Mouse (Mus musculus): ENCODE results near the gene Thsd1. TPM values are rescaled to one million over a fixed set of nuclear protein-coding genes. Genes with fewer than 3 reads are reported as not detected.

The Thsd1 gene
- polyA plus RNA-seq, 1 experiment from 2014 or later, result 7.5 TPM

GRCm38 (mm10) chr8:22228621-22229020 is 1.5 kb downstream of the Thsd1 start:
- Histone ChIP-seq H3K4me1 (peaks cover 7% of the 10 kb centered on the region), H3K4me2 (replicated peaks) (no peak overlapping the region; the same call in 1 of the 2 replicates), H3K27me3 (peaks cover 13% of the 10 kb centered on the region; the same call in 1 of the 2 replicates), H3K27ac (replicated peaks) (no peak overlapping the region), H3K4me3 (0 out of 2 replicates have a peak overlapping the region, but pooled peaks have one; percentile 3), H3K9ac (replicated peaks) (no peak overlapping the region), H3K36me3 (no peaks in the 10 kb centered on the region; the same call in 1 of the 2 replicates), H3K9me3 (no peaks in the 10 kb centered on the region)
- no peak for ATAC-seq (replicated peaks)
- 34% methylated on average over 7 of the region's 7 CpGs for WGBS

- H3K9ac ChIP-seq (replicated peaks), result no peak overlapping the region
- H3K9me3 ChIP-seq, result no peaks in the 10 kb centered on the region
- no peaks in the 10 kb centered on the region for H3K4me1 ChIP-seq
- no peaks in the 10 kb centered on the region for H3K36me3 ChIP-seq
- WGBS, result 92% methylated on average over 9 of the region's 9 CpGs
- H3K27ac ChIP-seq (replicated peaks), result no peak overlapping the region
- no peak overlapping the region for H3K4me3 ChIP-seq
- no peak overlapping the region for H3K4me2 ChIP-seq (replicated peaks)
- H3K27me3 ChIP-seq, result no peaks in the 10 kb centered on the region
- no peak for ATAC-seq (replicated peaks)
Measured at GRCm38 (mm10) chr8:22242986-22243385, 15.9 kb downstream of the Thsd1 start.

GRCm38 (mm10) chr8:22245663-22246062 is 18.6 kb downstream of the Thsd1 start:
- Histone ChIP-seq H3K27ac (replicated peaks) (no peak overlapping the region), H3K9ac (replicated peaks) (no peak overlapping the region), H3K9me3 (no peaks in the 10 kb centered on the region), H3K4me1 (no peaks in the 10 kb centered on the region), H3K4me3 (no peak overlapping the region), H3K36me3 (no peaks in the 10 kb centered on the region), H3K4me2 (replicated peaks) (no peak overlapping the region), H3K27me3 (no peaks in the 10 kb centered on the region)
- 79% methylated on average over 1 of the region's 1 CpGs for WGBS
- ATAC-seq (replicated peaks), result no peak

GRCm38 (mm10) chr8:22247956-22248355 is 20.8 kb downstream of the Thsd1 start:
- no peak overlapping the region for H3K4me2 ChIP-seq (replicated peaks)

GRCm38 (mm10) chr8:22249080-22249479 is 22.0 kb downstream of the Thsd1 start:
- H3K27ac ChIP-seq (replicated peaks), result no peak overlapping the region
- H3K4me1 ChIP-seq, result no peaks in the 10 kb centered on the region
- H3K27me3 ChIP-seq, result no peaks in the 10 kb centered on the region
- ATAC-seq (replicated peaks), result no peak
- 78% methylated on average over 9 of the region's 9 CpGs for WGBS
- no peaks in the 10 kb centered on the region for H3K36me3 ChIP-seq
- no peak overlapping the region for H3K9ac ChIP-seq (replicated peaks)
- no peaks in the 10 kb centered on the region for H3K9me3 ChIP-seq
- no peak overlapping the region for H3K4me2 ChIP-seq (replicated peaks)
- H3K4me3 ChIP-seq, result no peak overlapping the region

More at GRCm38 (mm10) chr8:22247956-22248355, 20.8 kb downstream of the Thsd1 start:
- no peaks in the 10 kb centered on the region for H3K4me1 ChIP-seq
- H3K27me3 ChIP-seq, result no peaks in the 10 kb centered on the region
- WGBS, result 41% methylated on average over 12 of the region's 12 CpGs
- H3K9ac ChIP-seq (replicated peaks), result no peak overlapping the region
- no peaks in the 10 kb centered on the region for H3K36me3 ChIP-seq
- no peak overlapping the region for H3K4me3 ChIP-seq
- ATAC-seq (replicated peaks), result no peak
- H3K27ac ChIP-seq (replicated peaks), result no peak overlapping the region
- no peaks in the 10 kb centered on the region for H3K9me3 ChIP-seq

GRCm38 (mm10) chr8:22258946-22259450 is 31.9 kb downstream of the Thsd1 start:
- Histone ChIP-seq H3K4me2 (replicated peaks) (no peak overlapping the region), H3K4me1 (no peaks in the 10 kb centered on the region), H3K9ac (replicated peaks) (no peak overlapping the region), H3K4me3 (no peak overlapping the region), H3K27ac (replicated peaks) (no peak overlapping the region), H3K36me3 (no peaks in the 10 kb centered on the region), H3K9me3 (no peaks in the 10 kb centered on the region), H3K27me3 (no peaks in the 10 kb centered on the region)
- 86% methylated on average over 18 of the region's 18 CpGs for WGBS
- no peak for ATAC-seq (replicated peaks)

GRCm38 (mm10) chr8:22259531-22259930 is 32.4 kb downstream of the Thsd1 start:
- Histone ChIP-seq H3K4me1 (no peaks in the 10 kb centered on the region), H3K4me3 (no peak overlapping the region), H3K9me3 (no peaks in the 10 kb centered on the region), H3K9ac (replicated peaks) (no peak overlapping the region), H3K27me3 (no peaks in the 10 kb centered on the region), H3K36me3 (no peaks in the 10 kb centered on the region), H3K4me2 (replicated peaks) (no peak overlapping the region), H3K27ac (replicated peaks) (no peak overlapping the region)
- ATAC-seq (replicated peaks), result no peak
- 74% methylated on average over 12 of the region's 12 CpGs for WGBS

GRCm38 (mm10) chr8:22260091-22260722 is 33.1 kb downstream of the Thsd1 start:
- no peak overlapping the region for H3K27ac ChIP-seq (replicated peaks)
- no peak overlapping the region for H3K9ac ChIP-seq (replicated peaks)
- ATAC-seq (replicated peaks), result no peak
- H3K4me3 ChIP-seq, result no peak overlapping the region
- 64% methylated on average over 9 of the region's 9 CpGs for WGBS
- H3K27me3 ChIP-seq, result no peaks in the 10 kb centered on the region
- peaks cover 6% of the 10 kb centered on the region; the same call in 1 of the 2 replicates for H3K4me1 ChIP-seq
- H3K36me3 ChIP-seq, result no peaks in the 10 kb centered on the region
- no peak overlapping the region for H3K4me2 ChIP-seq (replicated peaks)
- H3K9me3 ChIP-seq, result no peaks in the 10 kb centered on the region

GRCm38 (mm10) chr8:22262267-22262666 is 35.2 kb downstream of the Thsd1 start:
- H3K4me3 ChIP-seq, result no peak overlapping the region
- H3K9ac ChIP-seq (replicated peaks), result no peak overlapping the region
- no peak for ATAC-seq (replicated peaks)
- no peak overlapping the region for H3K27ac ChIP-seq (replicated peaks)
- peaks cover 6% of the 10 kb centered on the region; the same call in 1 of the 2 replicates for H3K4me1 ChIP-seq
- H3K9me3 ChIP-seq, result no peaks in the 10 kb centered on the region
- no peaks in the 10 kb centered on the region for H3K36me3 ChIP-seq
- H3K27me3 ChIP-seq, result no peaks in the 10 kb centered on the region
- no peak overlapping the region for H3K4me2 ChIP-seq (replicated peaks)
- 81% methylated on average over 3 of the region's 3 CpGs for WGBS

GRCm38 (mm10) chr8:22264292-22264691 is 37.2 kb downstream of the Thsd1 start:
- ATAC-seq (replicated peaks), result no peak
- WGBS, result 70% methylated on average over 6 of the region's 6 CpGs
- Histone ChIP-seq H3K36me3 (no peaks in the 10 kb centered on the region), H3K27ac (replicated peaks) (no peak overlapping the region), H3K27me3 (no peaks in the 10 kb centered on the region), H3K4me1 (peaks cover 6% of the 10 kb centered on the region; the same call in 1 of the 2 replicates), H3K9ac (replicated peaks) (no peak overlapping the region), H3K4me2 (replicated peaks) (no peak overlapping the region), H3K9me3 (no peaks in the 10 kb centered on the region), H3K4me3 (no peak overlapping the region)

- H3K9me3 ChIP-seq, result no peaks in the 10 kb centered on the region
- H3K36me3 ChIP-seq, result no peaks in the 10 kb centered on the region
- ATAC-seq (replicated peaks), result no peak
- H3K4me3 ChIP-seq, result no peak overlapping the region
- no peaks in the 10 kb centered on the region for H3K27me3 ChIP-seq
- no peak overlapping the region for H3K9ac ChIP-seq (replicated peaks)
- no peak overlapping the region for H3K27ac ChIP-seq (replicated peaks)
- WGBS, result 67% methylated on average over 6 of the region's 6 CpGs
- peaks cover 6% of the 10 kb centered on the region; the same call in 1 of the 2 replicates for H3K4me1 ChIP-seq
- H3K4me2 ChIP-seq (replicated peaks), result no peak overlapping the region
Measured at GRCm38 (mm10) chr8:22264787-22265186, 37.7 kb downstream of the Thsd1 start.

- Histone ChIP-seq H3K4me3 (no peak overlapping the region), H3K9ac (replicated peaks) (no peak overlapping the region), H3K36me3 (no peaks in the 10 kb centered on the region), H3K9me3 (no peaks in the 10 kb centered on the region), H3K27ac (replicated peaks) (no peak overlapping the region), H3K27me3 (no peaks in the 10 kb centered on the region), H3K4me2 (replicated peaks) (no peak overlapping the region), H3K4me1 (peaks cover 6% of the 10 kb centered on the region; the same call in 1 of the 2 replicates)
- 67% methylated on average over 1 of the region's 1 CpGs for WGBS
- no peak for ATAC-seq (replicated peaks)
Measured at GRCm38 (mm10) chr8:22265194-22265593, 38.1 kb downstream of the Thsd1 start.

GRCm38 (mm10) chr8:22266809-22267208 is 39.7 kb downstream of the Thsd1 start:
- Histone ChIP-seq H3K4me3 (no peak overlapping the region), H3K9me3 (no peaks in the 10 kb centered on the region), H3K36me3 (no peaks in the 10 kb centered on the region), H3K9ac (replicated peaks) (no peak overlapping the region), H3K27ac (replicated peaks) (no peak overlapping the region), H3K27me3 (no peaks in the 10 kb centered on the region), H3K4me2 (replicated peaks) (no peak overlapping the region), H3K4me1 (peaks cover 6% of the 10 kb centered on the region; the same call in 1 of the 2 replicates)
- ATAC-seq (replicated peaks), result no peak
- WGBS, result 95% methylated on average over 3 of the region's 3 CpGs
